Mouse (Mus musculus): ENCODE measurements around the gene Gm45337. TPM values are rescaled to one million over a fixed set of nuclear protein-coding genes. Genes with fewer than 3 reads are reported as not detected.
"Not testable (repeated sequence)": the region's sequence is repeated elsewhere in the genome, so short reads cannot be mapped to it uniquely, and the experiment has no call there.

The Gm45337 gene
- not detected for total RNA-seq (2021)
- long read RNA-seq, experiment 1: 0 reads
- long read RNA-seq, experiment 2: 0 reads

GRCm38 (mm10) chr7:142144507-142144906, at the start of gene Gm45337:
Gene Gm45337 (minus strand): TSS chr7:142144607.
- Histone ChIP-seq H3K4me3 (no peak within 1 kb of the TSS), H3K27ac (no peak within 1 kb of the TSS)
- DNase-seq (ENCODE audit: extremely low spot score in 1 of 2, low spot score in 2 of 2): no peak
- intact Hi-C loops (cut with DNase I): no loop called here
- no peak for TF ChIP-seq CTCF (IDR thresholded peaks at IDR 0.05)

DNA sequence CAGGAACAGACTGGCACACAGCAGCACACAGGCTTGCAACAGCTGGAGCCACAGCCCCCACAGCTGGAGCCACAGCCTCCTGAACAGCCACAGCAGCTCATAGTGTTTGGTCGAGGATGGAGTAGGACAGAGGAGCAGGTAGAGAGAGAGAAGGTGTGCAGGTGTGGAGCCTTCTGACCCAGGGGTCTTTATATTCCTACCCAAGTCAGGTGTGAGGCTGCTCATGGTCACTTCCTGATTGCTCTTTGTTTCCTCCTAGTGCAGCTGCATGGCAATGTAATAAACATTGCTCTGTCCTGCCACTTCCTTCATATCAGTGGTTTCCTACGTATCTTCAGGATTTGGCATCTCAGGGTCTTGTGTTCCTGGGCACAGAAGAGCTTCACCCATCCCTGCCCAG, 45.9 kb upstream of the Gm45337 start, which contains the start of gene Gm10153:
Gm10153 (minus strand) TSS at position 101 of the 400 bp plus-strand sequence.
- no peak within 1 kb of the TSS for H3K27ac ChIP-seq
- intact Hi-C loops (cut with DNase I): no loop called here
- no peak for DNase-seq (ENCODE audit: extremely low spot score in 1 of 2, low spot score in 2 of 2)
- TF ChIP-seq CTCF (IDR thresholded peaks at IDR 0.05): no peak
- H3K4me3 ChIP-seq: no peak within 1 kb of the TSS

DNA sequence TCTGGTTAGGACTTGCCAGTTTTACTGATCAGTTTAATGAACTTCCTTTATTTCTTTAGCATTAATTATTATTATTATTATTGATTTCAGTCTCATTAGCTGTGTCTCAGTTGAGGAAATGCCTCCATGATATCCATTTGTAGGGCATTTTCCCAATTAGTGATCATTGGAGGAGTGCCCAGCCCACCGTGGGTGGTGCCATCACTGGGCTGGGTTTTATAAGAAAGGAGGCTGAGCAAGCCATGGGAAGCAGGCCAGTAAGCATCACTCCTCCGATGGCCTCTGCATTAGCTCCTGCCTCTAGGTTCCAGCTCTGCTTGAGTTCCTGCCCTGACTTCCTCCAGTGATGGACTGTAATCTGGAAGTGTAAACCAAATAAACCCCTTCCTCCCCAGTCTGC, 43.7 kb upstream of the Gm45337 start:
- no peak for DNase-seq (ENCODE audit: extremely low spot score in 1 of 2, low spot score in 2 of 2)
- TF ChIP-seq CTCF (IDR thresholded peaks at IDR 0.05): no peak
- intact Hi-C loops (cut with DNase I): no loop called here
- no peak overlapping the region for H3K27ac ChIP-seq
- H3K4me3 ChIP-seq: no peak overlapping the region

GRCm38 (mm10) chr7:142181021-142181420, 36.6 kb upstream of the Gm45337 start:
- intact Hi-C loops (cut with DNase I): no loop called here
- DNase-seq (ENCODE audit: extremely low spot score in 1 of 2, low spot score in 2 of 2): no peak

GRCm38 (mm10) chr7:142178685-142179084, 34.3 kb upstream of the Gm45337 start:
- DNase-seq (ENCODE audit: extremely low spot score in 1 of 2, low spot score in 2 of 2): no peak
- no peak overlapping the region for H3K27ac ChIP-seq

More at GRCm38 (mm10) chr7:142181021-142181420, 36.6 kb upstream of the Gm45337 start:
- TF ChIP-seq CTCF (IDR thresholded peaks at IDR 0.05): no peak
- Histone ChIP-seq H3K4me3 (no peak overlapping the region), H3K27ac (no peak overlapping the region)

GRCm38 (mm10) chr7:142175905-142176304, 31.5 kb upstream of the Gm45337 start, which contains the start of gene Krtap5-2:
Gene Krtap5-2 (minus strand): TSS chr7:142176005.
- H3K27ac ChIP-seq; DNase-seq (ENCODE audit: extremely low spot score in 1 of 2, low spot score in 2 of 2); intact Hi-C loops (cut with DNase I): not testable (repeated sequence)

More at GRCm38 (mm10) chr7:142178685-142179084, 34.3 kb upstream of the Gm45337 start:
- no peak overlapping the region for H3K4me3 ChIP-seq
- no peak for TF ChIP-seq CTCF (IDR thresholded peaks at IDR 0.05)
- intact Hi-C loops (cut with DNase I): no loop called here

DNA sequence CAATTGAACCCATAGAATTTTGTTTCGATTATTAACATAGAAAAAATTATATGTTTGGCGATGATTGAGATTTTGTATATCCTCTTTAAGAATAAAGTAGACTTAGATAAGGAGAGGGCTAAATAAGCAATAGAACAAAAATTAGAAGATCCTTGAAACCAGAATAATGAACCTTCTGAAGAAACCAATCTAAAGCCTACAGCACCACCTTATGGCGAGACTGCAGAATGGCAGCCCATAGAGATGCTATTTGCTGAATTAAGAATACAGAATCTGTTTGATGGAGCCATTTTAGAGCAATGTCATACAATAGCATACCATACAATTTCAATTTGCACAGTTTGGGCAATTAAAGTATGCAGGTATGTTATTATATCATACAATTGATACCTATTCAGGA, 25.4 kb upstream of the Gm45337 start:
- DNase-seq (ENCODE audit: extremely low spot score in 1 of 2, low spot score in 2 of 2): no peak
- Histone ChIP-seq H3K27ac (no peak overlapping the region), H3K4me3 (no peak overlapping the region)
- intact Hi-C loops (cut with DNase I): loop anchor here (5.0 kb wide), 1 partner anchor 153 kb away; no protein-coding TSS in a partner anchor
- TF ChIP-seq CTCF (IDR thresholded peaks at IDR 0.05): peak; percentile 62

More at GRCm38 (mm10) chr7:142175905-142176304, 31.5 kb upstream of the Gm45337 start, which contains the start of gene Krtap5-2:
- H3K4me3 ChIP-seq: not testable (repeated sequence)

DNA sequence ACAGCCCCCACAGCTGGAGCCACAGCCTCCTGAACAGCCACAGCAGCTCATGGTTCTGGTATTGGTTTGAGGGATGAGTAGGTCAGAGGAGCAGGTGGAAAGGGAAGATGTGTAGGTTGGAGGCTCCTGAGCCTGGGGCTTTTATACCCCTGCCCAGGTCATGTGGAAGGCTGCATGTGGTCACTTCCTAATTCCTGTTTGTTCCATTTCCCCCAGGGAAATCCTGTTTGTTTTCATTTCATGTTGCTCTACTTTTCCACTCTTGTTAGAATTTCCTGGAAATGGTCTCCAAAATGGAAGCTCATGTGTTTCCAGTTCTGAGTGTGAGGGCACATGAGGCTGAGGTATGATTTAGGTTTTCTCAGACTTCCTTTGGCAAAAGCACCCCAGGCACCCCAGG, 21.2 kb upstream of the Gm45337 start, which contains the start of gene Gm4553:
Gm4553 (minus strand) TSS at position 101 of the 400 bp plus-strand sequence.
- H3K27ac ChIP-seq; H3K4me3 ChIP-seq; DNase-seq (ENCODE audit: extremely low spot score in 1 of 2, low spot score in 2 of 2); intact Hi-C loops (cut with DNase I): not testable (repeated sequence)

- TF ChIP-seq CTCF (IDR thresholded peaks at IDR 0.05): no peak
- DNase-seq (ENCODE audit: extremely low spot score in 1 of 2, low spot score in 2 of 2): no peak
- intact Hi-C loops (cut with DNase I): no loop called here
- Histone ChIP-seq H3K4me3 (no peak overlapping the region), H3K27ac (no peak overlapping the region)
Observed at GRCm38 (mm10) chr7:142159366-142159765, 15.0 kb upstream of the Gm45337 start.

DNA sequence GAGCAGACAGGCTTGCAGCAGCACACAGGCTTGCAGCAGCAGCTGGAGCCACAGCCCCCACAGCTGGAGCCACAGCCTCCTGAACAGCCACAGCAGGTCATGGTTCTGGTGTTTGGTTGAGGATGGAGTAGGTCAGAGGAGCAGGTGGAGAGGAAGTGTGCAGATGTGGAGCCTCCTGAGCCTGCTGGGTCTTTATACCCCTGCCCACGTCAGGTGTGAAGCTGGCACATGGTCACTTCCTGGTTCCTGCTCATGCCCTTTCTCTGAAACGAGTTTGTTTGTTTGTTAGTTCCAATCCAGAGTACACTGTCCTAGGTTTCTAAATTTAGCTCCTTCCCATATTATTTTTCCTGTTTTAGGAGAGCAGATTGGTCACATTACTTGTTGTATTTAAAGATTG, 12.6 kb upstream of the Gm45337 start, which contains the start of gene Gm29735:
Gm29735 (minus strand) TSS at position 101 of the 400 bp plus-strand sequence.
- H3K27ac ChIP-seq; intact Hi-C loops (cut with DNase I); DNase-seq (ENCODE audit: extremely low spot score in 1 of 2, low spot score in 2 of 2); H3K4me3 ChIP-seq: not testable (repeated sequence)

GRCm38 (mm10) chr7:142155308-142155707, 10.9 kb upstream of the Gm45337 start:
- no peak for TF ChIP-seq CTCF (IDR thresholded peaks at IDR 0.05)
- no peak for DNase-seq (ENCODE audit: extremely low spot score in 1 of 2, low spot score in 2 of 2)
- Histone ChIP-seq H3K4me3 (no peak overlapping the region), H3K27ac (no peak overlapping the region)
- intact Hi-C loops (cut with DNase I): no loop called here

DNA sequence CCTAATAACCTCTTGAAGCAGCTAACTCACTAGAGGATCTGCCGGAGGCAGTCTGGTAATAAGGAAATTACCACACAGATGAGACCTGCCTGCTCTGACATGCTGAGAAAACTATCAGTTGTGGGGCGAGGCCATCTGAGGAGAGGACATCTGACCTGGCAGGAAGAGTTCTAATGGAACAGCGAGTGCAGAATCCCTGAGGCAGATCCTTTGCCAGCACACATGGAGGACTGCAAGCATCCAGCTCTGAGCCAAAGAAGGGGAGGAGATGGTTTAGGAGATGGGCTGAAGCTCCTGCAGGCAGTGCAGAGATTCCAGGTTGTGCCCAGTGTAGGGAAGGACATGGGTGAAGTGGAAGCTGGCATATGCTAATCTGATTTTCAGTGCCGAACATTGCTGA, 7.8 kb upstream of the Gm45337 start:
- Histone ChIP-seq H3K4me3 (no peak overlapping the region), H3K27ac (no peak overlapping the region)
- DNase-seq (ENCODE audit: extremely low spot score in 1 of 2, low spot score in 2 of 2): no peak
- intact Hi-C loops (cut with DNase I): no loop called here
- no peak for TF ChIP-seq CTCF (IDR thresholded peaks at IDR 0.05)

DNA sequence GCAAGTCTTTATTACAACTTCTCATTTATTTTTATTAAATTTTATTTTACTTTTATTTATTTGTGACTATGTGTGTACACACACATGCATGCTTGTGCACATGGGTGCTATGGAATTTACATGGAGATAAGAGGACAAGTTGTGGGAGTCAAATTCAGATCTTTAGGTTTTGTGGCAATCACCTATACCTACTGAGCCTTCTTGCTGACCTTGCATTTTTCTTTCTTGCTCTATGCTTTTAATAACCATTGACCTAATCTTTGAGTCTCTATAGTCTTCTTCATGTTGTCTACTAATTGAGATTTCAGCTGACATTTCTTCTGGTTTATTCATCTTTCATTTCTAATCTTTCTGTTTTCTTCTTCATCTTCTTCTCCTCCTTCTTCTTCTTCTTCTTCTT, 4.2 kb upstream of the Gm45337 start:
- Histone ChIP-seq H3K27ac (no peak overlapping the region), H3K4me3 (no peak overlapping the region)
- DNase-seq (ENCODE audit: extremely low spot score in 1 of 2, low spot score in 2 of 2): no peak
- intact Hi-C loops (cut with DNase I): no loop called here
- no peak for TF ChIP-seq CTCF (IDR thresholded peaks at IDR 0.05)

All from left cerebral cortex, adult 2 months (tissue).